Mouse (Mus musculus) hindbrain, embryonic 10.5 days (tissue): Measurements from ENCODE around the gene Vps37b. TPM values are rescaled to one million over a fixed set of nuclear protein-coding genes. Genes with fewer than 3 reads are reported as not detected.

Experiments
- DNase-seq: peaks from one replicate; pipeline ENCODE4 v3.0.0-alpha.2; 2017; ENCODE audit warnings: low spot score
- H3K27ac ChIP-seq: fragments of 300-500 bp; sonication (generic); 2 replicates; pipeline ENCODE4 v1.5.1; 2016; ENCODE audit warnings: mild to moderate bottlenecking, moderate library complexity
- H3K27me3 ChIP-seq: fragments of 300-500 bp; sonication (generic); 2 replicates; pipeline ENCODE4 v1.6.1; 2016; ENCODE audit warnings: mild to moderate bottlenecking; ENCODE audit not compliant: poor library complexity, insufficient read depth, severe bottlenecking
- H3K36me3 ChIP-seq: fragments of 300-500 bp; sonication (generic); 2 replicates; pipeline ENCODE4 v1.6.1; 2016; ENCODE audit warnings: mild to moderate bottlenecking, moderate library complexity
- H3K4me1 ChIP-seq: fragments of 300-500 bp; sonication (generic); replicated peaks from 2 replicates; pipeline ENCODE4 v1.6.1; 2016; ENCODE audit warnings: mild to moderate bottlenecking
- H3K4me3 ChIP-seq: fragments of 300-500 bp; sonication (generic); 2 replicates; pipeline ENCODE4 v1.5.1; 2016; ENCODE audit warnings: mild to moderate bottlenecking, moderate library complexity
- H3K9me3 ChIP-seq: fragments of 300-500 bp; sonication (generic); 2 replicates; pipeline ENCODE4 v1.6.1; 2016; ENCODE audit warnings: mild to moderate bottlenecking, moderate library complexity
- whole genome bisulfite sequencing: fragments of 180-500 bp; shearing (Covaris S2); methylation state at CpG from one replicate; pipeline ENCODE4 v1.1.7; 2016; 5-methylcytosine and 5-hydroxymethylcytosine counted together
- polyA plus RNA-seq: library from polyadenylated mRNA; unstranded; fragments of >200 nt; fragmentation: Nextera tagmentation; extraction: Ambion mirVana; gene quantifications from 2 replicates; pipeline ENCODE4 v1.2.1, GENCODE M21; 2016

The Vps37b gene
- polyA plus RNA-seq, 1 experiment from 2014 or later = 71.8 TPM

- DNase-seq = no peak
- peak overlapping the region; percentile 80 for H3K27ac ChIP-seq
- H3K4me1 ChIP-seq = peaks cover 96% of the 10 kb centered on the region
- H3K27me3 ChIP-seq = no peaks in the 10 kb centered on the region
- H3K9me3 ChIP-seq = no peaks in the 10 kb centered on the region
- 73% methylated on average over 5 of the region's 5 CpGs for WGBS
- peaks cover 53% of the 10 kb centered on the region for H3K36me3 ChIP-seq
- 0 out of 2 replicates have a peak overlapping the region, but pooled peaks have one; percentile 6 for H3K4me3 ChIP-seq
Measured at GRCm38 (mm10) chr5:124026568-124026967, 5.5 kb downstream of the Vps37b start.

GRCm38 (mm10) chr5:124025587-124026441 is 6.3 kb downstream of the Vps37b start:
- peaks cover 61% of the 10 kb centered on the region for H3K36me3 ChIP-seq
- 0 out of 2 replicates have a peak overlapping the region, but pooled peaks have one; percentile 6 for H3K4me3 ChIP-seq
- no peaks in the 10 kb centered on the region for H3K9me3 ChIP-seq
- H3K27ac ChIP-seq = peak overlapping the region; percentile 80
- WGBS = 89% methylated on average over 15 of the region's 15 CpGs
- DNase-seq = no peak
- H3K4me1 ChIP-seq = peaks cover 91% of the 10 kb centered on the region
- no peaks in the 10 kb centered on the region for H3K27me3 ChIP-seq

- Histone ChIP-seq H3K36me3 (peaks cover 61% of the 10 kb centered on the region), H3K27ac (peak overlapping the region; percentile 80), H3K27me3 (no peaks in the 10 kb centered on the region), H3K4me3 (no peak overlapping the region), H3K9me3 (no peaks in the 10 kb centered on the region), H3K4me1 (peaks cover 88% of the 10 kb centered on the region)
- whole genome bisulfite sequencing = 52% methylated on average over 9 of the region's 9 CpGs
- peak; percentile 44 for DNase-seq
Measured at GRCm38 (mm10) chr5:124025146-124025545, 6.9 kb downstream of the Vps37b start.

GRCm38 (mm10) chr5:124024677-124025076 is 7.4 kb downstream of the Vps37b start:
- Histone ChIP-seq H3K4me3 (no peak overlapping the region), H3K27me3 (no peaks in the 10 kb centered on the region), H3K4me1 (peaks cover 88% of the 10 kb centered on the region), H3K9me3 (no peaks in the 10 kb centered on the region), H3K36me3 (peaks cover 58% of the 10 kb centered on the region), H3K27ac (peak overlapping the region; percentile 80)
- WGBS = 59% methylated on average over 6 of the region's 6 CpGs
- peak; percentile 34 for DNase-seq

- Histone ChIP-seq H3K36me3 (peaks cover 50% of the 10 kb centered on the region), H3K27me3 (no peaks in the 10 kb centered on the region), H3K4me1 (peaks cover 89% of the 10 kb centered on the region), H3K4me3 (no peak overlapping the region), H3K9me3 (no peaks in the 10 kb centered on the region), H3K27ac (peak overlapping the region; percentile 35; the same call in 1 of the 2 replicates)
- 83% methylated on average over 7 of the region's 7 CpGs for WGBS
- DNase-seq = no peak
Measured at GRCm38 (mm10) chr5:124022365-124022764, 9.7 kb downstream of the Vps37b start.

- Histone ChIP-seq H3K4me3 (no peak overlapping the region), H3K27ac (no peak overlapping the region), H3K9me3 (no peaks in the 10 kb centered on the region), H3K4me1 (peaks cover 89% of the 10 kb centered on the region), H3K36me3 (peaks cover 44% of the 10 kb centered on the region), H3K27me3 (no peaks in the 10 kb centered on the region)
- 83% methylated on average over 11 of the region's 11 CpGs for WGBS
- DNase-seq = no peak
Measured at GRCm38 (mm10) chr5:124021701-124022100, 10.4 kb downstream of the Vps37b start.

- 94% methylated on average over 11 of the region's 11 CpGs for WGBS
- no peak for DNase-seq
- H3K4me1 ChIP-seq = peaks cover 89% of the 10 kb centered on the region
- H3K27ac ChIP-seq = no peak overlapping the region
- peaks cover 38% of the 10 kb centered on the region for H3K36me3 ChIP-seq
- H3K9me3 ChIP-seq = no peaks in the 10 kb centered on the region
- no peak overlapping the region for H3K4me3 ChIP-seq
- H3K27me3 ChIP-seq = no peaks in the 10 kb centered on the region
Measured at GRCm38 (mm10) chr5:124021148-124021547, 10.9 kb downstream of the Vps37b start.

GRCm38 (mm10) chr5:124019348-124020216 is 12.5 kb downstream of the Vps37b start:
- no peaks in the 10 kb centered on the region for H3K27me3 ChIP-seq
- 0 out of 2 replicates have a peak overlapping the region, but pooled peaks have one; percentile 50 for H3K27ac ChIP-seq
- WGBS = 74% methylated on average over 12 of the region's 12 CpGs
- no peaks in the 10 kb centered on the region for H3K9me3 ChIP-seq
- no peak for DNase-seq
- H3K4me1 ChIP-seq = peaks cover 89% of the 10 kb centered on the region
- H3K36me3 ChIP-seq = peaks cover 31% of the 10 kb centered on the region
- no peak overlapping the region for H3K4me3 ChIP-seq

- H3K36me3 ChIP-seq = peaks cover 31% of the 10 kb centered on the region
- peaks cover 89% of the 10 kb centered on the region for H3K4me1 ChIP-seq
- no peak overlapping the region for H3K4me3 ChIP-seq
- H3K27me3 ChIP-seq = no peaks in the 10 kb centered on the region
- H3K27ac ChIP-seq = 0 out of 2 replicates have a peak overlapping the region, but pooled peaks have one; percentile 12
- DNase-seq = no peak
- 81% methylated on average over 9 of the region's 9 CpGs for WGBS
- H3K9me3 ChIP-seq = no peaks in the 10 kb centered on the region
Measured at GRCm38 (mm10) chr5:124018651-124019050, 13.4 kb downstream of the Vps37b start.

- no peak for DNase-seq
- 87% methylated on average over 9 of the region's 9 CpGs for WGBS
- Histone ChIP-seq H3K27ac (0 out of 2 replicates have a peak overlapping the region, but pooled peaks have one; percentile 37), H3K36me3 (peaks cover 28% of the 10 kb centered on the region), H3K4me1 (peaks cover 89% of the 10 kb centered on the region), H3K27me3 (no peaks in the 10 kb centered on the region), H3K9me3 (no peaks in the 10 kb centered on the region), H3K4me3 (no peak overlapping the region)
Measured at GRCm38 (mm10) chr5:124017941-124018340, 14.1 kb downstream of the Vps37b start.

- Histone ChIP-seq H3K27ac (peak overlapping the region; percentile 59; the same call in 1 of the 2 replicates), H3K4me3 (no peak overlapping the region), H3K27me3 (no peaks in the 10 kb centered on the region), H3K9me3 (no peaks in the 10 kb centered on the region), H3K36me3 (peaks cover 16% of the 10 kb centered on the region), H3K4me1 (peaks cover 92% of the 10 kb centered on the region)
- DNase-seq = no peak
- 91% methylated on average over 7 of the region's 7 CpGs for WGBS
Measured at GRCm38 (mm10) chr5:124016291-124016821, 15.7 kb downstream of the Vps37b start.

GRCm38 (mm10) chr5:124015727-124016126 is 16.3 kb downstream of the Vps37b start:
- DNase-seq = no peak
- H3K27ac ChIP-seq = peak overlapping the region; percentile 59; the same call in 1 of the 2 replicates
- no peak overlapping the region for H3K4me3 ChIP-seq
- no peaks in the 10 kb centered on the region for H3K9me3 ChIP-seq
- peaks cover 98% of the 10 kb centered on the region for H3K4me1 ChIP-seq
- H3K36me3 ChIP-seq = peaks cover 11% of the 10 kb centered on the region; the same call in 1 of the 2 replicates
- no peaks in the 10 kb centered on the region for H3K27me3 ChIP-seq
- WGBS = 83% methylated on average over 2 of the region's 2 CpGs
